Mouse (Mus musculus): Measurements from ENCODE around the gene Fstl3.
"Not testable (repeated sequence)": the region's sequence is repeated elsewhere in the genome, so short reads cannot be mapped to it uniquely, and the experiment has no call there.

The Fstl3 gene

DNA sequence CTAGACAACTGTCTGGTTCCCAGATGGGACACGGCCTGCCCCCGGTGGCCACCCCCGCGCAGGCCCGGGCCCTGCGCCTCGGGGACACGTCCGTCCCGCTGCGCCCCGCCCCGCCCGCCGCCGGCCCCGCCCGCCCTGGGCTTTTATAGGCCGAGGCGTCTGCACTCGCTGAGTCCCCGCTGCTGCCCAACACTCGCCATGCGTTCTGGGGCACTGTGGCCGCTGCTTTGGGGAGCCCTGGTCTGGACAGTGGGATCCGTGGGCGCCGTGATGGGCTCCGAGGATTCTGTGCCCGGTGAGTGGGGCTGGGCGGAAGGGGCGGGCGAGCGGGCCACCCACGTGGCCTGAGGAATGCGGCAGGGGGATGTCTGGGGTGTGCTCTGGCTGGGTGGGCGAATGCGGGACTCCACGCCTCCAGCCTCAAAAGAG, at the start of gene Fstl3:
Fstl3 (plus strand) TSS at position 170 of the 429 bp plus-strand sequence.
- in situ Hi-C loops (cut with MboI; ENCODE audit: low sequenced_read_pairs) = no loop called here

DNA sequence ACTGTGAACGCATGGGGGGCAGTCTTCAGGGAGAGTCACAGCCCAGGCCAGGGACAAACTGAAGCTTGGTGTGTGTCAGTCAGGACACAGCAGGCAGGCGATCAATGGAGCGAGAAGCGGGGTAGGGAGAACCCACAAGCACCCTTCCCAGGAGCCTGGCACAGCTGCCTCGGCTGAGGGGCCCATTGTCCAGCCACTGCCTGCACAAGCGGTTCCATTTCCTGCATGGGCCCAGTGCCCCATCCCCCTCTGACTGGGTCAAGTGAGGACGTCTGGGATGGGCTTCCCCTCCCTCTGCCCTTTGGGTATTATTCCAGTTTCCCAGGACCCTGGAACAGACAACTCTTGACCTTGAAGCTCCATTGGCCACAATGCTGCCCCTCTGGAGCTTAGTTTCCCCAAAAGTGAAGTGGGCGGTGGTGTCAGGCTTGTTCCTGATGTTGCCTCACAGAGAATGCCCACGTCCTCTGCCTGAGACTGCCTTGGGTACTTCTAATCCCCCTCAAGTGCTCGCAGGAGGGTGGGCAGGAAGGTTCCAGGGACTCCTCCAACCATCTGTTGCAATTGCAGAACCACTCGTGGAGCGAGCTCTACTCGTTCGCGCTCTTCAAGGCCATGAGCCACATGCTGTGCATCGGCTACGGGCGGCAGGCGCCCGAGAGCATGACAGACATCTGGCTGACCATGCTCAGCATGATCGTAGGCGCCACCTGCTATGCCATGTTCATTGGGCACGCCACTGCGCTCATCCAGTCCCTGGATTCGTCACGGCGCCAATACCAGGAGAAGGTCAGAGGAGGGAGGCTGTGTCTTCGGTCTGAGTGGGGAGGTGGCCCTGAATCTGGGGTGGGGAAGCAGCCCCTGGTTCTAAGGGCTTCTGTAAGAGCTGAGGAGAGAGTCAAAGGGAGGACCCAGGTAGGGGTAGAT, 48.5 kb upstream of the Fstl3 start:
- in situ Hi-C loops (cut with MboI; ENCODE audit: low sequenced_read_pairs) = no loop called here

DNA sequence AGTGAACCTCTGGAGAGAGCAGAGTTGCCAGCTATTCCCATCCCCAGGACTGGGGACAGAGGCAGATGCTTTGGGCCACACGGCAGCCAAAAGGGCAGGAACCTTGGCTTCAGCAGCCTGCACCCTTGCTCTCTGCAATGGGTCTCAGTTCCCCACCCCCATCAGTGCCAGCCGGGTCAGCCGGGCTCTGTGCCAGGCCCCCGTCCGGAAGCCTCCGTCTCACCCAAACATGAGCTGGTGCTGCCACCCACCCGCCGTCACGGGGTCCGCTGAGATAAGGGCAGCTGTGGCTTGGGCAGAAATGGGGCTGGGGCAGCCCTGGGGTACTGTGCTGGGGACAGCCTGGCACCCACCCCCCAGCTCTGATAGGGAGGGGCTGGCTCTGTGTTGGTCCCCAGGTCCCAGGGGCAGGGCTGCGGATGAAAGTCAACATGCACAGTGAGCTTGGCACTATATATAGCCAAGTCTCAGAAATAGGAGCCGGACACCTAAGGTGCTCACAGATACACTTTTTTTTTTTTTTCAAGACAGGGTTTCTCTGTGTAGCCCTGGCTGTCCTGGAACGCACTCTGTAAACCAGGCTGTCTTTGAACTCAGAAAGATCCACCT, 47.6 kb upstream of the Fstl3 start:
- in situ Hi-C loops (cut with MboI; ENCODE audit: low sequenced_read_pairs) = no loop called here

DNA sequence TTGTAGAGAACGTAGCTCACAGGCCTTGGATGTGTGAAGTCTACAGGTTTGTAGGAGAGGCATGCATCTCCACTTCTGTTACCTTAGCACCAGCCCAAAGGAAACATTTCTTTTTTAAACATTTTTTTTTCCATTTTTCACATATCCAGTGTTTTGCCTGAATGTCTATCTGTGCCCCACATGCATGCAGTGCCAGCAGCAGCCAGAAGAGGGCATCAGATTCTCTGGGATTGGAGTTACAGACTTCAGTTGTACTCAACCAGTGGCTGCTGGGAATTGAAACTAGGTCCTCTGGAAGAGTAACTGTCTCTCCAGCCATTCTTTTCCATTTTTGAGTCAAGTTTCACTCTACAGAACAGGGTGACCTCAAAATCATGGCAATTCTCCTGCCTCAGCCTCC, 44.6 kb upstream of the Fstl3 start:
- in situ Hi-C loops (cut with MboI; ENCODE audit: low sequenced_read_pairs) = no loop called here

DNA sequence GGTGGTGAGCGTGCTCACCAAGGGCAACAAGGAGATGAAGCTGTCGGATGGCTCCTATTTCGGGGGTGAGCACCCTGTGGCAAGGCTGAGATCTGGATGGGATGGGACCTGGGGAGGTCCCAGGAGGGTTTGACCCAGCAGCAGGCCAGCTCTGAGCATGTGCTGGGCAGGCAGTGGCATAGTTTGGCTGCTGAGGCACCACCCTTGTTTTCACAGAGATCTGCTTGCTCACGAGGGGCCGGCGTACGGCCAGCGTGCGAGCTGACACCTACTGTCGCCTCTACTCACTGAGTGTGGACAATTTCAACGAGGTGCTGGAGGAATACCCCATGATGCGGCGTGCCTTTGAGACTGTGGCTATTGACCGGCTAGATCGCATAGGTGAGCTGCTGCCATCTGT, 43.2 kb upstream of the Fstl3 start:
- in situ Hi-C loops (cut with MboI; ENCODE audit: low sequenced_read_pairs) = no loop called here

DNA sequence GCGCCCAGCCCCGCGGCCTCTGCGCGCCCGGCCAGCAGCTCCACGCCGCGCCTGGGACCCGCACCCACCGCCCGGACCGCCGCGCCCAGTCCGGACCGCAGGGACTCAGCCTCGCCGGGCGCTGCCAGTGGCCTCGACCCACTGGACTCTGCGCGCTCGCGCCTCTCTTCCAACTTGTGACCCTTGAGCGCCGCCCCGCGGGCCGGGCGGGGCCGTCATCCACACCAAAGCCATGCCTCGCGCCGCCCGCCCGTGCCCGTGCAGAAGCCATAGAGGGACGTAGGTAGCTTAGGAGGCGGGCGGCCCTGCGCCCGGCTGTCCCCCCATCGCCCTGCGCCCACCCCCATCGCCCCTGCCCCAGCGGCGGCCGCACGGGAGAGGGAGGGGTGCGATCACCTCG, 41.7 kb upstream of the Fstl3 start:
- in situ Hi-C loops (cut with MboI; ENCODE audit: low sequenced_read_pairs) = no loop called here

DNA sequence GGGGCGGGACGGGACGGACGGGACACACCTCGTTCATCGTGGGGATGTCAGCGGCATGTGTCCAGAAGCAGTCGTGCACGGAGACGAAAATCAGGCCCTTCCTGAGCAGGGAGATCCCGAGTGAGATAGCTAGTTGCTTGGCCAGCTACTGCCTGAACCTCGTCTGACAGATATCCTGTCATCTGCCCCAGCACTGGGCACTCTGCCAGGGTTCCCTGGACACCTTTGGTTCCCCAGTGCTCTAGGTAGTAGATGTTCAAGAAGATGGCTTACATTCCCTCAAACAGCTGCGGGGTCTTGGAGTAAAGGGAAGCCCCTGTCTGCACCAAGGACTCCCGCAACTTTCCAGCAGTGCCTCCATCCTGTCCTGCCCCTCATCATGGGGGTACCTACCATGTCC, 40.4 kb upstream of the Fstl3 start:
- in situ Hi-C loops (cut with MboI; ENCODE audit: low sequenced_read_pairs) = no loop called here

DNA sequence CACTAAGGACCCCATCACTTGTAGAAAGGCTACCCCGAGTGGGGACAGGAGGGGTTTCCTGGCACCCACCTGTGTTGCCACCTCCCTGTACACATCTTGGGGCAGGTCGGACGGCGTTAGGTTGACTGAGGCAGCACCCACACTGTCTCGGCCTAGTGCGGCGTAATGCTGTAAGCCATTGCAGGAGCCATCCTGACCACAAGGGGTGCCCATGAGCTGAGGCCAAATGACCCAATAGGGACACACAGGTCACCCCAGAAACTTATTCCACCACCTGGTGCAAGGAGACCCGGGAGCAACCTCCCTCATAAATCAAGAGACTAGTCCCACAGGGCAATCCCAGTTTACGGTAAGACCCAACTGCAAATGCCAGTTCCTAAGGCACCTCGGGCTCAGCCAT, 38.8 kb upstream of the Fstl3 start:
- in situ Hi-C loops (cut with MboI; ENCODE audit: low sequenced_read_pairs) = no loop called here

DNA sequence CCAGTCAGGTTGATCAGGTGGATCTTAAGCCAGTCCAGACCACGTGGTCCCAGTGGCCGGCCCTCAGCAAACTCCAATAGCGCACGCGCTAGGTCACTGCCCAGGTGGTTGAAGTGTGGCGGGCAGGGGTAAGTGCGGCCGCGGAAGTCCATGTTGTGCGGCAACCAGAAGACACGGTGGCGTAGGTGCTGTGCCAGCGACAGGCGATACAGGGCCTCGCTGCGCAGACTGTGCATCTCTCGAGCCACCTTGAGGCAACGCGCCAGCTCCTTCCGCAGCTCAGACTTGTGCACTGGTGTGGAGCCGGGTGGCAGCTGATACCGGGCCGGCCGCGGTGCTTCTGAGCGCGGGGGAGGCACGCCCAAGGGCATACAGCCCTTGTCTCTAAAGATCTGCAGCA, 37.8 kb upstream of the Fstl3 start:
- in situ Hi-C loops (cut with MboI; ENCODE audit: low sequenced_read_pairs) = no loop called here

DNA sequence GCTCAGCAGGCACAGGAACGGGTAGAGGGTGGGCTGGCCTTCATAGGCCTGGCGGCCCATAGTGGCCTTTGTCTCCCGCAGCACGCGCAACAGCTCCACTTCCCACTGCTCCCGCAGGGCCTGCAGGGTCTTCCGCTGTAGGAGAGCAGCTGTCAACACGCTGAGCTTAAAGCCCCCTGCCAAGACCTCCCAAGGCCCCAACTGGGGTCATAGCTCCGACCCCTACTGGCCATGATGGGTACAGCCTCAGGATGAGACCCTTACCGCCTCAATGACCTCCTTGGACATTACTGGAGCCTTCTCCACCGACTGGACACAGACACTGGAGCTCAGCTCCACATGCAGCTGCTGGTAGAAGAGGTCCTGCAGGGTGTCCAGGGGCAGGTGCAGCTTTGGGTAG, 36.2 kb upstream of the Fstl3 start:
- in situ Hi-C loops (cut with MboI; ENCODE audit: low sequenced_read_pairs) = no loop called here

DNA sequence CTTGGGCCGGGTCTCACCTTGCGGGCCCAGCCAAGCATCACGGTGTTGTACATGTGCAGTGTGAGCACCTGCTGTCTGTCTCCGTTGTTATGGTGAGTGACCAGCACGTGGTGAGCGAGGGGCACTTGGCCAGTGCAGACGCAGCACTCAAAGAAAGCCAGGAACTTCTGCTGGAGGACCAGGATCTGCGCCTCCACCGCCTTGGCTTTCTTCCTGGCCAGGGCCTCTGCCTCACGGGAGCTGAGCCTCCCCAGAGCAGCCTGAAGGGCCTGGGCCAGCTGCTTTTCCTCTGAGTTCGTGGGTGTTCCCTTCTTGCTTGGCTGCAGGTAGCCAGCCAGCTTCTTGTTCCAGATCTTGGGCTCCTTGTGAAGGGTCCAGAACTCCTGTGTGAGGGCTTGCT, 33.9 kb upstream of the Fstl3 start:
- in situ Hi-C loops (cut with MboI; ENCODE audit: low sequenced_read_pairs) = no loop called here

DNA sequence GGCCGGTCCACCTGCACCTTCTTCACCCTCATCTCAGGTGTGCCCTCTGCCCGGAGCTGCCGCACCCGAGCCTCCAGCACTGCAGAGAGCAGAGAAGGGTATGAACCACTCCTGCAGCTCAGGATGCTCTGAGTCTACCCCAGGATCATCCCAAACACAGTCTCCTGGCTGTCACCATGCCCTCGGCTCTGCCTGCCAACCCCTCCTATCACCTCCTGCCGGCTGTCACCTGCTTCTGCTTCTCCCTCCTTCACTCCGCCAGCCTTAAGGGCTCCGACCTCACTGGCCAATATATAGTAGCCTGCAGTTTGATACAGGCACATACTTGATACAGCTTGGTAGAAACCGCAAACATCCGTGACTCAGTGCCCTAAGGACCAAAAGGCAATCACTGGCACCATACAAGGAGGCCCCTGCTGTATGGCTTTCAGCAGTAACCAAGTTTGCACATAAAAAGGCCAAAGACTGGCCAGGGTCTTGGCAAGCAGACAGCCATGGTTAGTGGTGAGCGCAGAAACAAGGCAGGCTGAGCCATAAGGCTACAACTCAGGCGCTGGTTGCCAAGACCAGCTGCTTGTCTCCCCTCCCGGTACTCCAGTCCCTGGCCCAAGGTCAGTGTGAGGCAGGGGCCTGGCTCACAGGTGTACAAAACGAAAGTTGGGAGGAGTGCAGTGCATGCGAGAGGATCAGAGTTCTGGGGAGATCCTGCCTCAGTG, 33.3 kb upstream of the Fstl3 start:
- in situ Hi-C loops (cut with MboI; ENCODE audit: low sequenced_read_pairs) = no loop called here

DNA sequence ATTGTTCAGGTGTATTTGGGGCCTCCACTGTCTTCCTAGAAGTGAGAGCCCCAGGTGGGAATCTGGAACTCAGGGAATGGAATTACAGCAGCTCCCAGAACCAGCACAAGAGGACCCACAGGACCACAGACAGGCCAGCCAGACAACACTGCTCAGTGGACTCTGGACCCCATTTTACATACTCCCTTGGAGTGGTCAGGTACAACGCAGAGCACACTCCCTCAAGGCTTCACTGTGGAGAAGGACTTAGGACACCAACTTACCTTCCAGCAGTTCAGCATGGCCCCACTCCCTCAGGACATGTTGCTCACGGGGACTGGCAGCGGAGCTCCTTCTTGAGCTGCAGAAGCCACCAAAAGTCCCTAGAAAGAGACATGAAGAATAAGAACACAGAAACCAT, 31.7 kb upstream of the Fstl3 start:
- in situ Hi-C loops (cut with MboI; ENCODE audit: low sequenced_read_pairs) = no loop called here

DNA sequence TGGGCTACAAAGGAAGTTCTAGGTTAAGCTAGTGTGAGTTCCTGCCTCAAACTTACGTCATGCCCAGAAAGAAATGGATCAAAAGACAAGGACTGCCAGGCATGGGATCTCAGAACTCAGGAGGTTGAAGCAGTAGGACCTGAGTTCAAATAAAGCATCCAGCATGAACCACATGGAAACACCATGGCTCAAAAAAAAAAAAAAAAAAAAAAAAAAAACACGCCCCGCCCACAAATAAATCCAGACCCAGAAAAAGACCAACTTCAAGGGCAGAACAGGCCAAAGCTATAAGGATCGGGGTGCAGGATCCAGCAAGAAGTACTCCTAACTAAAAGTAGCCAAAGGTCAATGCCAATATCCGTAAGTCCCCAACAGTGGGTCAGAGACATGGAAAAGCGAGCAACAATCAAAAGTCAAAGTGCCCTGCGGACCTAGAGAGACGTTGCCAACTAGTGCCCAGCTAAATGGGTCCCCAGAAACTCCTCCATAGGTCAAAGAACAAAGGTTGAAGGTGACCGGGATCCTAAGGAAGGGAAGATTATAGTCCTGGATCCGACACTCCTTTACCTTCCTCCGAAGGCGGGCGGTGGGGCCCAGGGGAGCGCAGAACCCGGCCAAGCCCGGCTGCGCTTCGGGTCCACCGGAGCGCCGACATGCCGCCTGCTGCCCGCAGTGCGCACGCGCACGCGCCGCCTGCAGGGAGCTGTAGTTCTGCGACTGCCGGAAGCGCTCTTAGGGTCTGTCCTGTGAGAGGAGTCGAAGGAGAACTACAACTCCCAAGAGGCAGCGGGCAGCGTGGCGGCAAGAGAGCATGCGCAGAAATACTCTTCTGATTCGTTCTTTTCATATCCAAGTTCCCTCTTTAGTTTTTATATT, 30.9 kb upstream of the Fstl3 start, which contains the start of gene Polrmt:
Polrmt (minus strand) TSS at position 684 of the 876 bp plus-strand sequence.
- in situ Hi-C loops (cut with MboI; ENCODE audit: low sequenced_read_pairs) = no loop called here

DNA sequence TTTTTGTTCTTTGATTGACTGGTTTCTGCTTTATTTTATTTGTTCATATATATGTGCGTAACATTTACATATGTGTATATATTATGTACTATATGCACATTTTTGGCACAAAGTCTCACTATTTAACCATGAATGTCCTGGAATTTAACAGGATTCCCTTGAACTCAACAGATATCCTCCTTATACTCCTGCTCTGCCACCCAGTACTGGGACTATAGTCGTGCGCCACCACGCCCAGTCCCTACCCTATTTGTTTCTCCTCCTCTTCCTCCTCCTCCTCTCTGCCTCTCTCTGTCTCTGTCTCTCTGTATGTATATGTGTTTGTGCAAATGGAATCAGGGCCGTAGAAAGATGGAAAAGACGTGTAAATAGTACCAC, 30.3 kb upstream of the Fstl3 start:
- in situ Hi-C loops (cut with MboI; ENCODE audit: low sequenced_read_pairs) = no loop called here

DNA sequence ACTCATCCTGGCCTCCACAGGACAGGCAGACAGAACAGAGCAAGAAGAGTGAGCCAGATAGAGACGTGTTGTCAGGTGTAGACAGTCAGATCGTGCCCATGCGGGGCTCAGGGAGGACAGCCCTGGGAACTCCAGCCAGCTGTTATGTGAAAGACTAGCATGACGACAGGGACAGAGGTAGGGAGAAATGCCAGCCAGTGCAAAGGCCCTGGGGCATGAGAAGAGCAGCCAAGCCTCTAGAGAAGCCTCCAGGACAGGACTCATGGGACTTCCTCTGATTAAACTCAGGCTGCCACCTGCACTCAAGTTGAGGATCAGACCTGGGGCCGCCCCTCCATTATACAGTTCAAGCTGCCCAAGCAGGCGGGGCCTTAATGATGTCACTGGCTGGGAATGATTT, 28.6 kb upstream of the Fstl3 start:
- in situ Hi-C loops (cut with MboI; ENCODE audit: low sequenced_read_pairs) = no loop called here

DNA sequence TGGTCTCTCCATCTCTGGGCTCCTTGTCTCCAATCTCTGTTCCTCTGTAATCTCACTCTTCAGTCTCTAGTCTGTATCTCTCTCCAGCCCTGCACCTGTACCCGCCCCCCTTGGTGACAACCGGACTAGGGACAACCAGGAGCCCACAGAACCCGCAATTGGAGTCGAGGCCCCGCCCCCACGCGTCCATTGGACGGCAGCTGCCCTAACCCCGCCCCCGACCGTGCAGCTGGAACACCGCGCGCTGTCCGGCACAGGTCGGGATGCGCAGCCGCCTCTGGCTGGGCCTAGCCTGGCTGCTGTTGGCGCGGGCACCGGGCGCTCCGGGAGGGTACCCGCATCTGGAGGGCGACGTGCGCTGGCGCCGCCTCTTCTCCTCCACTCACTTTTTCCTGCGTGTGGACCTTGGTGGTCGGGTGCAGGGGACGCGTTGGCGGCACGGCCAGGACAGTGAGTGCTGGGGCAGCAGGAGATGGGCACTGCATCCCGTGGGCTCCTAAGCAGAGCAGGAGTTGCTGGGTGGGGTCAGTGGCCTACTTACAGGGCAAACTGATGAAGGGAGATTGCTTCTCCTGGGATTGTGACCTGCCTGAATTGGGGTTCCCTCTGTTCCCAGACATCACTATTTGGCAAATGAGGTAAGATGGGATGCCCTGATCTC, 22.1 kb upstream of the Fstl3 start, which contains the start of gene Fgf22:
Fgf22 (plus strand) TSS at position 221 of the 661 bp plus-strand sequence.
- in situ Hi-C loops (cut with MboI; ENCODE audit: low sequenced_read_pairs) = no loop called here

DNA sequence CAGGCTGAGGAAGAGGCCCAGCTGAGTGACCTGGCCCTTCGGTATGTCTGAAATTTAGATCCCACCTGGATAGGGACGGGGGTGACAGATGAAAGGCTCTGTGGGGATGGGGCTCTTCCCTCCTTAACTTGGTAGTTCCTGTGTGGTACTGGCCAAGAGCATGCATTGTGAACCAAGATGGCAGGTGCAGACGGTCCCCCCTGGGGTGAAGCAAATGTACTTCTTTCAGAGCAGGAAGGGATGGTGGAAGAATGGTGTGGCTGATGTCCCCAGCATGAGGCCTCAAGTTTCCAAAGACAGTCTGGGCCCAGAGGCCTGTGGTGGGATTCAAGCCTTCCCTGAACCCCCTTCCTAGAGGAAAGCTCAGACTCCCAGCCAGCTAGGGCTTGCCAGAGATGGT, 21.2 kb upstream of the Fstl3 start:
- in situ Hi-C loops (cut with MboI; ENCODE audit: low sequenced_read_pairs) = no loop called here

DNA sequence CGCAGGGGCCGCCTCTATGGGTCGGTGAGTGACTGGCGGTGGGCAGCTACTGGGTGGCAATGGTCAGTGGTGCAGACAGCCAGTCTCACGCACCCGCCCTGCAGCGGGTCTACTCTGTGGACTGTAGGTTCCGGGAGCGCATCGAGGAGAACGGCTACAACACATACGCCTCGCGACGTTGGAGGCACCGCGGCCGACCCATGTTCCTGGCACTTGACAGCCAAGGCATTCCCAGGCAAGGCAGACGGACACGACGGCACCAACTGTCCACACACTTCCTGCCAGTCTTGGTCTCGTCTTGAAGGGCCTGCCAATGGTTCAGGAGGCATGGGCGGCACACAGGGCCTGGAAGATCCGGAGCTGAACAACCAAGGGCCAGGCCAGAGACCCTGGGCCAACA, 20.4 kb upstream of the Fstl3 start:
- in situ Hi-C loops (cut with MboI; ENCODE audit: low sequenced_read_pairs) = no loop called here

DNA sequence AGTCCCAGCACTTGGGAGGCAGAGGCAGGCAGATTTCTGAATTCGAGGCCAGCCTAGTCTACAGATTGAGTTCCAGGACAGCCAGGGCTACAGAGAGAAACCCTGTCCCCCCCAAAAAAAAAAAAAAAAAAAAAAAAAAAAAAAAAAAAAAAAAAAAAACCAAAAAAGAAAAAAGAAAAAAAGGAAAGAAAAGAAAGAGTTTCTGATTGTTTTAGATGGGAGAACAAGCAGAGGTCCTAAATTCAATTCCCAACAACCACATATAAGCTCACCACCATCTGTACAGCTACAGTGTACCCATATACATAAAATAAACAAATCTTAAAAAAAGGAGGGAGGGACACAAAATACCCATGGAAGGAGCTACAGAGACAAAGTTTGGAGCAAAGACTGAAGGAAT, 17.4 kb upstream of the Fstl3 start:
- in situ Hi-C loops (cut with MboI; ENCODE audit: low sequenced_read_pairs) = not testable (repeated sequence)
